Mouse (Mus musculus): Measurements from ENCODE around the gene Phkg1.
"Not testable (repeated sequence)": the region's sequence is repeated elsewhere in the genome, so short reads cannot be mapped to it uniquely, and the experiment has no call there.

The Phkg1 gene

GRCm38 (mm10) chr5:129898449-129898848, at the start of gene Phkg1:
TSS of gene Phkg1 (minus strand) at chr5:129898549.
- no peak for DNase-seq (ENCODE audit: low spot score)

GRCm38 (mm10) chr5:129947528-129948033, 49.2 kb upstream of the Phkg1 start:
- DNase-seq (ENCODE audit: low spot score) = no peak

DNA sequence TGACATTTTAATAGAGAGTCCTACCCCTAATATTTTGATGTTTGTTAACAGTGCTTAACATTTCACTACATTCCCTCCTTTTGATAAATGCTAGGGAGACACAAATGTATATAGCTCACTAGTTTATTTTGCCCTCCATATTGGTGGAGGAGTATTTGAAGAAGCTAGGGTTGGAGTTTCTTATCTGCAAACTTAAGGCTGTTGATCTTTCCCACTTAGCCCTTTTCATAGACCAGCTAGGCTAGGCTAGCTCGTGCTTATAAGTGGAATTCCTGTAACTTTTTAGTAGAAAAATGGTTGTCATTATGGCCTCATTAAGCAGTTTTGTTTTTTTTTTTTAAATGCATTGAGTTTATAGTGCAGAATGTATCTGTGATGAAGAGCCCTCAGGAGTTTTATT, 45.1 kb upstream of the Phkg1 start:
- no peak for DNase-seq (ENCODE audit: low spot score)

DNA sequence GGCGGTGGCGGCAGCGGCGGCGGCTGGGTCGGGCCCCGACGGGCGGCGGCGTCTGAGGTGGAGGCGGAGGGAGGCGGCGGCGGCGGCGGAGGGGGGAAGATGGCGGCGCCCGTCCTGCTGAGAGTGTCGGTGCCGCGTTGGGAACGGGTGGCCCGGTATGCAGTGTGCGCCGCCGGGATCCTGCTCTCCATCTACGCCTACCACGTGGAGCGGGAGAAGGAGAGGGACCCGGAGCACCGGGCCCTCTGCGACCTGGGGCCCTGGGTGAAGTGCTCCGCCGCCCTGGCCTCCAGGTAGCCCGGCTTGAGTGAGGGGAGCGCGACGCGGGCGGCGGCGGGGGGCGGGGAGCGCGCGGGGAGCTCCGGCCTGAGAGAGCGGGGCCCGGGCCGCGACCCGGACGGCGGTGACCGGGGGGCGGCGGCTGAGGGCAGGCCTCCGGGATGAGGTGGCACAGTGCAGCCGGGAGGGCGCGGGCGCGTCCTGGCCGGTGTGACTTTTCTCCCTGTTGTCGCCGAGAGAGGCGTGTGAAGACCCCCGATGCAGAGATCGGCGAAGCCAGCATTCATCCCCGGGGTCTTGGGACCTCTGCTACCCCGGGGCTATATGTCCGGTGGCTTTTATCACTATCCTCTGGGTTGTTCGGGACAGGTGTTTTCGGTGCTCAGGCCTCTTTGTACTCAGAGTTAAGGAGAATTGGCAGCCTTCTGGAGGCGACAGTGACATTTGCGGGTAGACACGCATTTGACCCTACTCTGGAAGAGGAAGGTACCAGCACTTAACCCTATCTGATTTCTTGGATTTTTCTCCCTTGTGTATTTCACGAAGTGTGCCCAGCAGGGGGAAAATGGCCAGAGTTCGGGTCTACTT, 44.0 kb upstream of the Phkg1 start:
- DNase-seq (ENCODE audit: low spot score) = peak; percentile 52

GRCm38 (mm10) chr5:129941495-129942045, 43.2 kb upstream of the Phkg1 start, which contains the start of gene Vkorc1l1:
TSS of gene Vkorc1l1 (plus strand) at chr5:129941970.
- peak; percentile 99 for DNase-seq (ENCODE audit: low spot score)

DNA sequence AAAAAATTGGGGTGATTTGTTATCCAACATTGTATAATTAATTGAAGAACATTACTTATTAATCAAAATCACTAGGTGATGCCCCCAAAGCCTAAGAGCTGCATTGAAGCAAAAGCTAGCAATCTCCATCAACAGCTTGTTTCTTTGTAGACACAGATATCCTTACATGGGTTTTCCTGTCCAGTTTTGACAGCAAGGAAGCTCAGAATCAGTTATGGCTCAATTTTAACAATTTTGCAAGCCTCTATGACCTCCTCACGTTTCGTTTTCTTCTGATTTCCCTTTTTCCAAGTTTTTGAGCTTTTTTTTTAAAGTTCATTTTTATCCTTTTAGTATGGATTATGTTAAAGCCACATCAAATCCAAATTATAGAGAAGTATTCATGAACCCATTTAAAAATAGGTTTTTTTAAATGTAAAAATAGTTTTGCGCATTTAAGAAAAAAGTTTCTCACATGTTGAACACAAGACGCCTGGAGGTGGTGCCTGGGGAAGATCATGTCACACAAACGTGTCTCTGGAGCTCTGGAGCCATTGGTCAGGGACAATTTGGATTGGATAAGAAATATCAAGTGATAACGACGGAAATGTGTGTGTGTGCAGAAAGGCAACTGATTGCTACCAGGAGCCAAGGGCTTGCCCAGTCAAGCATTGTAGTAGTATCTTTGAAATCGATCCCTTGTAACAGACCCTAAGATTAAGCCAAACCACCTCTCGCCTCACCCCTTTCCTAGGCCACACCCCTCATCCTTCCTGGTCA, 42.6 kb upstream of the Phkg1 start:
- DNase-seq (ENCODE audit: low spot score) = no peak

DNA sequence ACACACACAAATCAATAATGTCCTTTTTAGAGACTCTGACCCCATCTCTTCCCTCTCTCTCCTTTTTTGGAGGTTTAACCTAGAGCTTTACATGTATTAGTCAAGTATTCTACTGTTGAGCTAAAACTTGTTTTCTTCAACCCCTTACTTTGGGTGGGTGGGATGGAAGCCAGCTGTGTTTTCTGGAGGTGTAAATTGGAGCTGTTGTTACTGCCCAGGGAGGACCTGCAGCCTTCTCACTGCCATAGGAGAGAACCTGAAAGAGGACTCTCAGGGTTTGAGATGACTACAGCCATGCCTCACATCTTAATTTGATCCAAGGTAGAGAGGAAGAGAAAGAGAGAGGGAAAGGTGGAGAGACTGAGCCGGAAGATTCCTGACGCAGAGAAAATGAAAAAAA, 41.9 kb upstream of the Phkg1 start:
- DNase-seq (ENCODE audit: low spot score) = no peak

DNA sequence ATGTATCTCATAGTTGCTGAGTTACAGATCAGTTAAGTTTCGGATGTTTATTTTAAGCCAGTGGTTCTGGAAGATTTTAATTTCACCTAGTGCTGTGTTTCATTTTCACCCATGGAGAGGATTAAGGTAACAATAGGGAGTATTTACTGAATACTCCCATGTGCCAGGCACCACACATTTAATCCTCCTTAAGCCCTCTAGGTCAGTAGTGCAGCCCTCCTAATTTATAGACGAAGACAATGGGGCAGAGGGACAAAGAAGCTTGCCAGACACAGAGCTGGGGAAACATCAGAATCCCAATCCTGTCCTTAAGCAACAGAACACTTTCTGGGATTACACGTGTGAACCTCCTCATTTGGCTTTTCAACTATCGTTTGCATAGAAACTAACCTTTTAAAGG, 38.6 kb upstream of the Phkg1 start:
- DNase-seq (ENCODE audit: low spot score) = peak; percentile 25

GRCm38 (mm10) chr5:129929924-129930855, 31.8 kb upstream of the Phkg1 start:
- no peak for DNase-seq (ENCODE audit: low spot score)

DNA sequence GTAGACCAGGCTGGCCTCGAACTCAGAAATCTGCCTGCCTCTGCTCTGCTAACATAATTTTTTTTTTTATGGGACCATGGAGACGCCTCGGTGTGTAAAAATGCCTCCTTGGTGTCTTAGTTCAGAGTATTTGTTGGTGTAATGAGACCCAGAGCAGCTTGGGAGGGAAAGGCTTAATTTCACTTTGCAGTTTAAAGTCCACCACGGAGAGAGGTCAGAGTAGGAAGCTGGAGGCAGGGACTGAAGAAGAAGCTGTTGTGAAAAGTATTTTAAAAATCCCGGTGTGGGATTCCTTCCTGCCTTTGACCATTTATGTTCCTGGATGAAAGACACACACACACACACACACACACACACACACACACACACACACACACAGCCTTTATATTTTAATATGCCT, 27.6 kb upstream of the Phkg1 start:
- DNase-seq (ENCODE audit: low spot score) = no peak

DNA sequence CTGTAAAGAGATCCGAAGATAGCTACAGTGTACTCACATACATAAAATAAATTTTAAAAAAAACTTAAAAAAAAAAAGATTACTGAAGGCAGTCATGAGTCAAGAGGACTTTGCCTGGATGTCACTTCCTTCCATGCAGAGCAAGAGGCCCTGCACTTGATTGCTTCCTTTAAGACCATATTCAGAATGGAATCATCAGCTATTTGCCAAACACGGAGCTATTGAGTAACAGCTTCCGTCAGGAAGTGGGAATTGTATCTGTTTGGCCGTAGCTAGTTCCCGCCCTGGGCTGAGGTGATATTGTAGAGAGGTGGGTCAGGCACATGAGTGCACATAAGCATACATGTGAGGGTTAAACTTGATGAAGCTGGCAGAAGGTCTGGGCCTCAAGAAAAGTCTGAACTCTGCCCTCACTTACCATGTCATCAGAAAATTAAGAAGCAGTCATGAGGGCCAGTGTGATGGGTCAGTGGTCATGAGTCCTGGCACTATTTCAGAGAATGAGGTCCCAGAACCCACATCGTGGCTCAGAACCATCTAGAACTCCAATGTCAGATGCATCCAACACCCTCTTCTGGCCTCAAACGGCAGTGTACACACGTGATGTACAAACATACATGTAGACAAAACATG, 26.6 kb upstream of the Phkg1 start:
- DNase-seq (ENCODE audit: low spot score) = no peak

- no peak for DNase-seq (ENCODE audit: low spot score)
Observed at GRCm38 (mm10) chr5:129921972-129922371, 23.6 kb upstream of the Phkg1 start.

DNA sequence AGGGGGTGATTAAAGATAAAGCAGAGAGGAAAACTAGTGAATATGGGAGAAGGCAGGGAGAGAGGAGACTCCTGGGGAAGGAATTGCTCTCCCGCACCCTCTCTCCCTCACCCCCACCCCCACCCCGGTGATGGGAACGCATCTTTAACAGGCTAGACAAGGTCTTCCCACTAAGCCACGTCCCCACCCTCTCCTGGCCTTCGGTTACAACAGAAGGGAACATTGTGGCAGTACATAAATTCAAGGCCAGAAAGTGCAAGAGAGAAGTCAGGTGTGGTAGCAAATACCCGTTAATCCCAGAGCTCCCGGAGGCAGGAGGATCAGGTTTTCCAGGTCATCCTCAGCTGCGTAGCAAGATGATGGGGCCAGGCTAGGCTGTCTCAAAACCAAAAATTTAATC, 21.0 kb upstream of the Phkg1 start:
- no peak for DNase-seq (ENCODE audit: low spot score)

DNA sequence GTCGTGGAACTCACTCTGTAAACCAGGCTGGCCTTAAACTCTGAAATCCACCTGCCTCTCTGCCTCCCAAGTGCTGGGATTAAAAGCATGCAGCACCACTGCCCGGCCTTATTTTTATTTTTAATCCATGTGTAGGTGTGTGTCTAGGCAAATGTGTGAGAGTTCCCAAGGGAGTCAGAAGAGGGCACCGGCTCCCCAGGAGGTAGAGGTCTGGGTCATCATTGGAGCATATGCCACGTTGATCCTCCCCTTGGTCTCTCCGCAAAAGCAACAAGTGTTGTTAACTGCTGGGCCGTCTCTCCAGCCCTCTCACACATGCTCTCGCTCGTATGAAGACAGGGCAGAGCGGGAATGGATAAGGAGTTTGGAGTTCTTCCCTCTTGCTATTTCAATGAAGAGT, 20.4 kb upstream of the Phkg1 start:
- no peak for DNase-seq (ENCODE audit: low spot score)

DNA sequence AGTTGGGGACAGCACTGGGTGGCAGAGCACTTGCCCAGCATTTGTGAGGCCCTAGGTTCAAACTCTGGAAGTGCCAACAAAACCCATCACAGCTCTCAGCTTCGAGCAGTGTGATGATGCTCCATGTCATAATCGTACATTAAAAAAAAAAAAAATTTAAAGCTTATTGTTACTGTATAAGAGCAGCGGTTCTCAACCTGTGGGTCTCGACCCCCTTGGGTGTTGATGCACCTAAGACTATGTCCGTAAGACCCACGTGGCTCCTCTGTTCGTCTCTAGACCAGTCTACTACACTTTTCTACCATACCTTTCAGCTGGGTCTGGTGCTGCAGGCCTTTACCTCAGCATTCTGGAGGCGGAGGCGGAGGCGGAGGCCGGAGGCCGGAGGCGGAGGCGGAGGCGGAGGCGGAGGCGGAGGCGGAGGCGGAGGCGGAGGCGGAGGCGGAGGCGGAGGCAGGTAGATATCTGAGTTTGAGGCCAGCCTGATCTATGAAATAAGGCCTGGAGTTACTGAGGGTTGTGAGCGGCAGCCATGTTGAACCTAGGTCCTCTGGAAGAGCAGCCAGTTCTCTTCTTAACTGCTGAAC, 19.8 kb upstream of the Phkg1 start:
- no peak for DNase-seq (ENCODE audit: low spot score)

DNA sequence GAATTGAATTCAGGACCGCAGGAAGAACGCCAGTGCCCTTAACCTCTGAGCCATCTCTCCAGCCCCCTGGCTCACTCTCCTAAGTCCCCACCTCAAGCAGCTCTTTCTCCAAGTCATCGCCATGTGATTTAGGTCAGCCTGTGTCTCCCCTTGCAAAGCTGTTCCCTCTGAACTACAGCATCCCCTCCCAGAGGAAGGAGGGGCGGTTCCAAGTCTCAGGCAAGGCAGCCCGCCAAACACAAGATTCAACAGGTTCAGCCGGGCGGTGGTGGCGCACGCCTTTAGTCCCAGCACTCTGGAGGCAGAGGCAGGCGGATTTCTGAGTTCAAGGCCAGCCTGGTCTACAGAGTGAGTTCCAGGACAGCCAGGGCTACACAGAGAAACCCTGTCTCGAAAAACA, 17.1 kb upstream of the Phkg1 start:
- not testable (repeated sequence) for DNase-seq (ENCODE audit: low spot score)

DNA sequence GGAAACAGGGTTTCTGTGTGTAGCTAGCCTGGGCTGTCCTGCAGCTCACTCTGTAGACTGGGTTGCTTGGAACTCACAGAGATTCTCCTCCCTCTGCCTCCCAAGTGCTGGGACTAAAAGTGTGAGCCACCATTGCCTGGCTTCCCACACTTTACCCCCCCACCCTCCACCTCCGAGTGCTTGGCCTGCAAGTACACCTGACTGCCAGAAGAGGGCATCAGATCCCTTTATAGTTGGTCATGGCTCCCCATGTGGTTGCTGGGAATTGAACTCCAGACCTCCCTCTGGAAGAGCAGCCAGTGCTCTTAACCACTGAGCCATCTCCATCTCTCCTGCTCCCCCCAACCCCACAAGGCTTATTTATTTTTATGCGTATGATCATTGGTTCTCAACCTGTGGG, 15.7 kb upstream of the Phkg1 start:
- peak; percentile 58 for DNase-seq (ENCODE audit: low spot score)

DNA sequence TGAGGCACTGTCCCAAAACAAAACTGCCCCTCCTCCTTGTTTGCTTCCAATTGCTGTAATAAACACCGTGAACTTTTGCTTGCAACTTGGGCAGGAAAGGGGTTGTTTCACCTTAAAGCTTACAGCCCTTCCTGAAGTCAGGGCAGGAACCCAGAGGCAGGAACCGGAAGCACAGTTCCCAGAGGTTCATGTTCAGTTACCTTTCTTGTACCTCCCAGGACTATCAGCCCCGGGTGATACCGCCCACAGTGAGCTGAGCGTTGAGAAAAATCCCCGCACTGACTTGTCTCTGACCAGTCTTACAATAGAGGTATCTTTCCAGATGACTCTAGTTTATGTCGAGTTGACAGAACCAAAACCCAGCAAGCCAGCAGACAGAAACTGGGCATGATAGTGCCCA, 11.2 kb upstream of the Phkg1 start:
- no peak for DNase-seq (ENCODE audit: low spot score)

GRCm38 (mm10) chr5:129909147-129909546, 10.8 kb upstream of the Phkg1 start:
- no peak for DNase-seq (ENCODE audit: low spot score)

DNA sequence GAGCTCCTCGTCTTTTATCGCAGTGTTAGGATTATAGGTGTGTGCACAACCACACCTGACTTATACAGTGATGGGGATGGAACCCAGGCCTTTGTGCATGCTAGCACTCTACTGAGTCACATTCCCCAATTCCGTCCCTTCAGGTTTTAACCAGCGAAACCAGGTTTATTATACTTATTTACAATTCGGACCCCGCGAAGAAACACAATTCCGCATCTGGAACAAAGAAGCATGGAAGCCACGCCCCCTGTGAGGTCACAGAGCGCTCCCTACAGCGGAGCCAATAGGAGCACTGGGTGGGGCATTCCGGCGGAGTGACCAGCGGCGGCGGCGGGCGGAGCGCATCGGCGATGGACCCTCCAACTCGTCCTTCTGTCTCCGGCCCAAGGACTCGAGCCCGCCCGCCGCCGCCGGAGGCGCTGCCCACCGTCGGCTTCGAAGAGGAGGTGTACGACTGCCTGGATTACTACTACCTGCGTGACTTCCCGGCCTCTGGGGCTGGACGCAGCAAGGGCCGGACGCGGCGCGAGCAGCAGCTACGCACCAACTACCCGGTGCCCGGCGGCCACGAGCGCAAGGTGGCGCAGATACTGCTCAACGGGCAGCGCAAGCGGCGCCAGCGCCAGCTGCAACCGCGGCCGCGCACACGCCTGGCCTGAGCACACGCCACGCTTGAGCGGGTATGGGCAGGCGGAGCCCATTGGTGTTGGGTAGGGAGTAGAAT, 10.1 kb upstream of the Phkg1 start, which contains the start of gene Nupr1l:
Gene Nupr1l (plus strand): TSS at position 299 of the 724 bp plus-strand sequence.
- DNase-seq (ENCODE audit: low spot score) = peak; percentile 98
